Mouse (Mus musculus) liver, postnatal 0 days (tissue): Measurements from ENCODE around the gene Zfp64. TPM values are rescaled to one million over a fixed set of nuclear protein-coding genes. Genes with fewer than 3 reads are reported as not detected.
"Not testable (repeated sequence)": the region's sequence is repeated elsewhere in the genome, so short reads cannot be mapped to it uniquely, and the experiment has no call there.

Source experiments
- ATAC-seq: fragments of 200-750 bp; cut with Nextera tagmentation; 2 replicates; pipeline ENCODE4 v1.8.0; 2017; ENCODE audit warnings: mild to moderate bottlenecking, moderate library complexity
- DNase-seq: peaks from one replicate; pipeline ENCODE4 v3.0.0-alpha.2; 2016
- H3K27ac ChIP-seq: fragments of 300-500 bp; sonication (generic); 2 replicates; pipeline ENCODE4 v1.5.1; 2014; ENCODE audit warnings: antibody characterized with exemption, moderate library complexity, mild to moderate bottlenecking, low read depth
- H3K27me3 ChIP-seq: fragments of 300-500 bp; sonication (generic); 2 replicates; pipeline ENCODE4 v1.6.1; 2014; ENCODE audit warnings: low read length, control low read depth, mixed read lengths; ENCODE audit not compliant: insufficient read depth
- H3K36me3 ChIP-seq: fragments of 300-500 bp; sonication (generic); replicated peaks from 2 replicates; pipeline ENCODE4 v1.6.1; 2014; ENCODE audit warnings: mild to moderate bottlenecking, control low read depth, low read length, moderate library complexity, mixed read lengths; ENCODE audit not compliant: insufficient read depth
- H3K4me1 ChIP-seq: fragments of 300-500 bp; sonication (generic); 2 replicates; pipeline ENCODE4 v1.6.1; 2014; ENCODE audit warnings: antibody characterized with exemption, mild to moderate bottlenecking, control low read depth; ENCODE audit not compliant: insufficient read depth
- H3K4me2 ChIP-seq: fragments of 300-500 bp; sonication (generic); 2 replicates; pipeline ENCODE4 v1.6.1; 2014; ENCODE audit warnings: low read depth, mild to moderate bottlenecking, low read length, moderate library complexity, mixed read lengths
- H3K4me3 ChIP-seq: fragments of 300-500 bp; sonication (generic); 2 replicates; pipeline ENCODE4 v1.5.1; 2014; ENCODE audit warnings: low read depth, low read length
- H3K9ac ChIP-seq: fragments of 300-500 bp; sonication (generic); replicated peaks from 2 replicates; pipeline ENCODE4 v1.6.1; 2014; ENCODE audit warnings: mild to moderate bottlenecking, moderate library complexity
- H3K9me3 ChIP-seq: fragments of 300-500 bp; sonication (generic); 2 replicates; pipeline ENCODE4 v1.6.1; 2016; ENCODE audit warnings: mild to moderate bottlenecking, control low read depth, low read length, mixed read lengths
- CTCF ChIP-seq: sonication (generic); IDR thresholded peaks from 2 replicates; pipeline ENCODE4 v1.5.1; 2016; ENCODE audit warnings: antibody characterized with exemption, low read depth
- EP300 ChIP-seq: IDR thresholded peaks from 2 replicates; pipeline ENCODE4 v1.6.1; 2016; ENCODE audit warnings: antibody characterized with exemption, low read depth, mild to moderate bottlenecking
- WGBS: fragments of 180-500 bp; shearing (Covaris S2); extraction: QIAGEN DNeasy Blood & Tissue Kit; methylation state at CpG from one replicate; pipeline ENCODE4 v1.1.7; 2014; ENCODE audit not compliant: insufficient replicate concordance; 5-methylcytosine and 5-hydroxymethylcytosine counted together
- polyA plus RNA-seq: library from polyadenylated mRNA; unstranded; fragments of >200 nt; fragmentation: Nextera tagmentation; extraction: Ambion mirVana; gene quantifications from 2 replicates; pipeline ENCODE4 v1.2.1, GENCODE M21; 2015

Gene Zfp64
- polyA plus RNA-seq, 1 experiment from 2014 or later, result 7.1 TPM

DNA sequence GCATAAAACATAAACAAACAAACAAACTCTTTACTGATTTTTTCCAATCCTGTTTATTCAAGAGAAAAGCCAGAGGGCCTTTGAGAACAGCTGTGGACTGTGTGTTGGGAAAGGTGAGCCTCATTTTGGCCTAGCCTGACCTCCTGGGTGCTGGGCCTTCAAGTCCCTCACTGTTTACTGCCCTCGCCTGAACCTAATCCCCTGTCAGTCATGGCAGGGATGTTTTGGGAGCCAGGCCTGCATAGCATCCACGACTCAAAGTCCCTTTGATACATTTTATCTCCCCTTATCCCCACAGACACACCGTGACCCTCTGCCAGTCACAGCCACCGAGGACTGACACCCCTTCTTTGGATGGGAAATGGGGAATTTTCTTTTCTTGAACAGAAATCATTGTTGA lies 92.7 kb downstream of the Zfp64 start:
- H3K36me3 ChIP-seq, result no peaks in the 10 kb centered on the region
- ATAC-seq (no peak), DNase-seq (no peak)
- no peak overlapping the region for H3K27ac ChIP-seq
- H3K9me3 ChIP-seq, result no peaks in the 10 kb centered on the region
- H3K27me3 ChIP-seq, result no peaks in the 10 kb centered on the region
- no peak for TF ChIP-seq CTCF
- no peak for TF ChIP-seq EP300
- H3K4me2 ChIP-seq, result no peak overlapping the region
- H3K9ac ChIP-seq, result no peak overlapping the region
- no peaks in the 10 kb centered on the region for H3K4me1 ChIP-seq
- WGBS, result 56% methylated on average over 4 of the region's 4 CpGs
- no peak overlapping the region for H3K4me3 ChIP-seq

DNA sequence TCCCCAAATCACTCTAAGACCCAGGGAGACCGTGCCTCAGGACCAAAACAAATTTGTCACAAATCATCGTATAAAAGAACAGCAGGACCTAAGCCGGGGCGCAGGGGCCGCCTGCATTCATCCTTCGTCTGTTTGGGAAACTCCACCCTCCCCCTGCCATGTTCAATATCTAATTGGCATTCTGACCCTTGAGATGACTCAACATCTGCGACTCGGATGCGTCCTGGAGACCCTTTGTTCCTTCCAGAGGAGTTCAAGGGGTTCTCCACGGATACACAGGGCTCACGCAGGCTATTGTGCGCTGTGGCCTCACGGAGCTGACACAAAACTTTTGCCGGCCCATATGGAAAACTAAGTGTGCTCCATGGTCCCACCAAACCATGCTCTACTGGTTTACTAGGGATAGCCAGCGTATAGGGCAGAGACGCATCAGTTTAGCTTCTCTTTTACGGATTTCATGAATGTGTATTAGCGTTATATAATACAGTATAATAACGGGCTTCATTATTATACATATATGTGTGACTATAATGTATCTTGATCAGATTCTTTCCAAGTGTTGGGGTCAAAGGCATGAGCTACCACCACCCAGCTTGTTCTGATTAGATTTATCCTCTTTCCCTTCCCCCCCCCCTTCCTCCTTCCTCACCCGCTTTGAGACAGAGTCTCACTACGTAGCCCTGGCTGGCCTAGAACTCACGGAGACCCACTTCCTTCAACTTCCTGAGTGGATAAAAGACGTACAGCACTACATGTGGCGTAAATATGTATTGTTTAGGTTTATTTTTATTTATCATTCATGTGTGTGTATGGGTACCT lies 94.3 kb downstream of the Zfp64 start:
- Histone ChIP-seq H3K36me3 (no peaks in the 10 kb centered on the region), H3K27ac (no peak overlapping the region), H3K27me3 (no peaks in the 10 kb centered on the region), H3K9me3 (no peaks in the 10 kb centered on the region), H3K9ac (no peak overlapping the region), H3K4me2 (no peak overlapping the region), H3K4me3 (no peak overlapping the region), H3K4me1 (no peaks in the 10 kb centered on the region)
- DNase-seq (no peak), ATAC-seq (no peak)
- TF ChIP-seq EP300 (no peak), CTCF (no peak)
- 76% methylated on average over 24 of the region's 24 CpGs for WGBS

DNA sequence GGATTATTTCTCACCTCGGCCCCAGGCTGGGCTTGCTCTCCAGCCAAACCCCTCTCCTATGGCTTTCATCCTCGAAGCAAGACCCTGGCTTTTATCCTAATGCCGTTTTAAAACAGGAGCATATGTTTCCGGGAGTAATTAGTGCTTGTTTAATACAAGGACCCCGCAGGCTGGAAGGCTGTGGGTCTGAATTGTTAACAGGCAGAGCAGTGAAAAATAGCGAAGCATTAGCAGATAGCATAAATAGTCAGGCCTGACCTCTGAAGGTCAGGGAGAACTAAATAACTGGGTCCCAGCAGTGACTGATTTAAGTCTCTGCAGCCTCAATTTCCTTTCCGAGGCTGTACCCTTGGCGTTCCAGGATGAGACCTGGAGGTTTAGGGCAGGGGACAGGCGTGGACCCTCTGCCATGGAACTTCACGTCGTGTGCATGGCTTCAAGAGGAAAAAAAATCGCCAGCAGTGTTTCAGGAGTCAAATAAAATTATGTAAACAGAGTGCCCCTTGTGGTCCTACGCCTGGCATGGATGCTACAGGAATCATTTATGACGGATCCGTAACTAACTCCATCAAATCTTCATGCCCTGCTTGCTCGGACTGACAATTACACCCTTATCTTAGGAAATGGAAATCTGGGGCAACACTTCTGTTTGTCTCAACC lies 95.2 kb downstream of the Zfp64 start:
- ATAC-seq (no peak), DNase-seq (no peak)
- TF ChIP-seq EP300 (no peak), CTCF (no peak)
- H3K9ac ChIP-seq, result no peak overlapping the region
- 48% methylated on average over 16 of the region's 16 CpGs for WGBS
- no peak overlapping the region for H3K4me2 ChIP-seq
- no peak overlapping the region for H3K4me3 ChIP-seq
- no peaks in the 10 kb centered on the region for H3K9me3 ChIP-seq
- no peak overlapping the region for H3K27ac ChIP-seq
- H3K36me3 ChIP-seq, result no peaks in the 10 kb centered on the region
- no peaks in the 10 kb centered on the region for H3K4me1 ChIP-seq
- H3K27me3 ChIP-seq, result no peaks in the 10 kb centered on the region

DNA sequence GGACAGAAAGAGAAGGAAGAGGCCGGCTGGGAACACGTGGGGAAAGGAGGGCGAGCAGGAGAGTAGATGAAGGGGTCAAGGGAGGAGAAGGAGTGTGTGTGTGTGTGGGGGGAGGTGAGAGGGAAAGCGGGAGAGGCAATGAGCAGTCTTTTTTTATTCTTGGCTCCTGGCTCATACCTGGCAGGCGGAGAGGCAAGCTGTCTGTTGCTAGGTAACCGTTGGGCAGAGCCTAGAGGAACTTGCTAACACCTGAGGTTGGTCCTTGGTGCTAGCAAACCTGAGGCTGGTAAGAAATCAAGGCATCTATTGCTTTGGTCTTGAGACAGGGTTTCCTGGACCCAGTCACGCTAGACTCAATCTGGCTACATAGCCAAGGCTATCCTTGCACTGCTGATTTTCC lies 98.7 kb downstream of the Zfp64 start:
- H3K9me3 ChIP-seq, result no peaks in the 10 kb centered on the region
- H3K4me3 ChIP-seq, result no peak overlapping the region
- TF ChIP-seq CTCF (no peak), EP300 (no peak)
- H3K4me2 ChIP-seq, result no peak overlapping the region
- no peak overlapping the region for H3K27ac ChIP-seq
- H3K36me3 ChIP-seq, result no peaks in the 10 kb centered on the region
- H3K9ac ChIP-seq, result no peak overlapping the region
- 59% methylated on average over 7 of the region's 7 CpGs for WGBS
- ATAC-seq (no peak), DNase-seq (no peak)
- H3K4me1 ChIP-seq, result no peaks in the 10 kb centered on the region
- H3K27me3 ChIP-seq, result no peaks in the 10 kb centered on the region

DNA sequence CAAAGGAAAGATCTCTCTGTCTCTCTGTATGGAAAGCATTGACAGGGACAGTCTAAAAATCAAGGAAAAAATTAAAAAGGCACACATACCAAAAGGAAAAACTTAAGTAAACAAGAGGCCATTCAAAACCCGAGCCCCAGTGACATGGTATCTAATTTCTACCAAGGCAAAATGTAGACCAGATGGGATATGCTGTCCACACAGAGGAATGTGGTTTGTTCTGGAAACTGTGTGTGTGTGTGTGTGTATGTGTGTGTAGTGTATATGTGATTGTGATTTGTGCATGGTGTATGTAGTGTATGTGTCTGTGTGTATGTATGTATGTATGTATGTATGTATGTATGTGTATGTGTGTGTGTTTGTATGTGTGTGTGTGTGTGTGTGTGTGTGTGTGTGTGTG lies 100.6 kb downstream of the Zfp64 start:
- WGBS, result 58% methylated on average over 1 of the region's 1 CpGs
- no peak for ATAC-seq
- Histone ChIP-seq H3K27me3 (no peaks in the 10 kb centered on the region), H3K36me3 (no peaks in the 10 kb centered on the region), H3K9ac (no peak overlapping the region), H3K4me3 (no peak overlapping the region), H3K27ac (no peak overlapping the region), H3K9me3 (no peaks in the 10 kb centered on the region), H3K4me1 (no peaks in the 10 kb centered on the region), H3K4me2 (no peak overlapping the region)
- no peak for TF ChIP-seq EP300
- no peak for TF ChIP-seq CTCF
- no peak for DNase-seq

DNA sequence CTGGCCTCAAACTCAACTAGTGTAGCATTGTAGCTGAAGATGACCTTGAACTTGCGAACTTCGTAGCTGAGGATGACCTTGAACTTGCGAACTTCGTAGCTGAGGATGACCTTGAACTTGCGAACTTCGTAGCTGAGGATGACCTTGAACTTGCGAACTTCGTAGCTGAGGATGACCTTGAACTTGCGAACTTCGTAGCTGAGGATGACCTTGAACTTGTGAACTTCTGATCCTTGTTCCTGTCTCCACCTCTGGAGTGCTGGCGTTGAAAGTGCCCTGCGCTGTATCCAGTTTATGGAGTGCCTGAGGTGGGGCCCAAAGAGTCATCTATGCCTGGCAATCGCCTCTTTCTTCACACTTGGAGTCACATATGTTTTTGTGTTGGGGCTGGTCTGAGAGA lies 101.5 kb downstream of the Zfp64 start:
- H3K9ac ChIP-seq, H3K9me3 ChIP-seq, H3K4me2 ChIP-seq, H3K4me1 ChIP-seq, H3K4me3 ChIP-seq, H3K27me3 ChIP-seq, ATAC-seq, H3K27ac ChIP-seq, H3K36me3 ChIP-seq, DNase-seq: not testable (repeated sequence)
- 76% methylated on average over 10 of the region's 13 CpGs for WGBS
